Mouse (Mus musculus): ENCODE measurements around the gene Efhc1.
"Not testable (repeated sequence)": the region's sequence is repeated elsewhere in the genome, so short reads cannot be mapped to it uniquely, and the experiment has no call there.

Efhc1 gene

DNA sequence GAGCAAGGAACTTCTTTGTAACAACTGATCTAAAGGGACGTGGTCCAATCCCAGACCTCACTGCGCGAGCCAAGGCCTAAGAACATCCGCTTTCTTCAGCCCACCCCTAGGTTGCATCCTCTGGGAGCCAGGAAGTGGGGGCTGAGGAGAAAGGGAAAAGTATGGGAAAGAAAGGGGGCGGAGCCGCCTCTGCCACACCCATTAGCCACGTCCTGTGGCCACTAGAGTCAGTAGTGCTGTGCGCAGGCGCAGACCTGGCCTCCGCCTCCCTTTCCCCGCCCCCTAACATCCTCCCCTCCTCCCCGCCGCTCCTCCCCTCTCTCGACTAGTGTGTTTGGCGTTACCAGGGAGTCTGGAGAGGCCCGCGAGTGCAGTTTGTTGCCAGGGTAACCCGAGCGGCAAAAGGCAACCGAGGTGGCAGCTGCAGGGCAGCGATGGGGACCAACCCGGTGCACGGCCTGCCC lies at the start of gene Efhc1:
TSS of gene Efhc1 (plus strand) at position 327 of the 464 bp plus-strand sequence.
- peak; percentile 80 to 92 for DNase-seq (ENCODE audit: low spot score in 2 of 2)

DNA sequence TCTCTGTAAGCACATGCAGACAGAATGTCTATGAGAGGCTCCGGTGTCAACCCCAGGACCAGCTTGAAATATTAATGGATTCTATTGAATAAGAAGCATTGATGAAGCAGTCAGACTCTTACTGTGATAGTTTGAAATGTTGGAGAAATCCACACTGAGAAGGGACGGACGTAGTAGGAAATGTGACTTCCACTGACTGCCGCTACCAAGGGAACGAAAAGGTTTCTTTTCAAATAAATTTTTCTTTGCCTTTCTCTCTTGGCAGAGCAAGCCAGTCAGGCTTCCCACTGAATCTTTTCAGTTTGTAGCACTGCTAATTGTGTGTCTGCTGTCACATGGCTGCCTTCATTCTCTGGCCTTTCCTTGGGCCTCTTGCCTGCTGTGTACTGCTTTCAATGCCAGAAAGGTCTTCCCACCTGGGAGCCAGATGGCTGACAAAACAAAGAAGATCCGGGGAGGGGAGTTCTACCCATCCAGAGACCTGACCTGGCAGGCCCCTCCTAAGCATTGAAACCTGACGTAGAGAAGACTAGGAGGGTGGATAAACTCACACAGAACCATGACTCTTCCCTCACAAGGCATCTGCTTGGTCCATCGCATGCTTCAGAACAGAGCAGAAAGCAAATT lies 45.8 kb upstream of the Efhc1 start:
- DNase-seq (ENCODE audit: low spot score in 2 of 2), result peak in 1 of 2 experiments; percentile 38

DNA sequence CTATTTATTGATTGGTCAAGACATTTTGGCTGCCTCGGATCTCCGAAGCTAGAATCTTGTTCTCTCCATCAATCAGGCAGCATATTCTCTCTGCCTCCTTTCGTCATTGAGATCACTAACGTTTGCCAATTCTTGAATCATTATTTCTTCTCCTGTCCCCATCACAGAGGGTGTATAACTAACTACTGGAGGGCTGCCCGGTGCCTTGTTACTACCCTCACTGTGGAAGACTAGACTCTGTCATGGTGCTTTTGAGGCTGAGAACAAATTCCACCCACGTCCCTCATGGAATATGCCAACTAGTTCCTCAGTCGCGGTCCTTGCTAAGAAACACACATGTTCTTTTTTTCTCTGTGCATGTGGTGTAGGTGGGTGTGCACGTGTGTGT lies 45.3 kb upstream of the Efhc1 start:
- peak in 1 of 2 experiments; percentile 34 for DNase-seq (ENCODE audit: low spot score in 2 of 2)

DNA sequence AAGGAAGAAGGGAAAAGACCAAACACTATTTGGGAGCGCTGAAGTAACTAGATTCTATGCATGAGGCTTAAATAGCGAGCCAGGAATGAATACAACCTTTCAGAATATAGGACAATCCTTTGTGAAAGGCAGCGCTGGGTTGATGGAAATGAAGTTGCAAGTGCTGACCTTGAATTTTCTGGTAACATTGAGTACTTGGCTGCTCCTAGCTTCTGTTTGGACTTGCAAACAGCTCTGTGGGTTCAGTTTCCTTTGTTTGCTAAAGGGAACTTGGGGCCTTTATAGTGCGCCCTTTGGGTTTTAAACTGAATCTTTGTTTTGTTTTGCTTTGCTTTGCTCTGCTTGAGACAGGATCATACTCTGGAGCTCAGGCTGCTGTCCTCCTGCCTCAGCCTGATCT lies 42.9 kb upstream of the Efhc1 start:
- DNase-seq (ENCODE audit: low spot score in 2 of 2), result no peak

DNA sequence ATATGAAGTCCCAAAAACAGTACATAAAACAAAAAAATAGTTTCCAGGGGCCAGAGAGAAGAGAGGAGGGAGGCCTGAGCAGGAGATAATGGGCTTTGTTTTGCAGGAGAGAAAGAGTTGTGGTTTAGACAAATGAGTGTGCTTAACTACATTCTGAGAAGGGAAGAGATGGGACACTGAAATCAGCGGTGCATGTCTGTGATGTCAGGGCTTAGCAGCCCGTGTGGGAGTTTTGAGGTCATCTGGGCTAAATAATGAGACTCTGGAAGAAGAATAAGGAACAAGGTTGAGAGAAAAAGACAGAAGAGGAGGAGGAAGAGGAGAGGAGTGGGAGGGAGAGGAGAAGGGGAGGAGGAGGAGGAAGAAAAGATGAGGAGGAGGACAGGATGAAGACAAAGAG lies 39.3 kb upstream of the Efhc1 start:
- no peak for DNase-seq (ENCODE audit: low spot score in 2 of 2)

DNA sequence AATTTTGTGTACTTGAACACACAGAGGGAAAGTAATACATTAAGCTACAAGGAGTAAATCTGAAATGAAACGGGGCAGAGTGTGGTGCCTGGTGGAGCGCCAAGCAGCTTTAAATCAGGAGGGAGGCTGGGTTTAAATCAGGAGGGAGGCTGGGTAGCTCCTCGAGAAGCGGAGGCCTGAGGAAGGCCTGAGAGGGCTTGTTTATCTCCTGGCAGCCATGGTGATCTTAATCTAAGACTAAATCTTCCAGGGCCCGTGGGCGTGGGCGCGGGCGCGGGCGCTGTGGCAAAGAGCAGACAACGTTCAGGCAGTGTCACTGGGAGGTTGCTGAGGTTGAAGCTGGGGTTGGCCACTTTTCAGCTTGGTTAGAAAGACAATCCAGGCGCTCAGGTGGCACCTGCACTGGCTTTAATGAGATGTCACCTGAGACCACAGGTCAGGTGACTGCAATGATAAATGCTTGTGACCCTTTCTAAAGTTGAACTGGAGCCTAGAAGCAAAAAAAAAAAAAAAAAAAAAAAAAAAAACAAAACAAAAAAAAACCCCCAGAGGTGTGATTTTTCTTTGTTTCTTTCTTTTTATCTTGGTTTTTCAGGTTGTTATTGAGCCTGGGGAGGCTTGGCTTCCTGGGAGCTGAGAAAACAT lies 38.8 kb upstream of the Efhc1 start:
- DNase-seq (ENCODE audit: low spot score in 2 of 2), result no peak

DNA sequence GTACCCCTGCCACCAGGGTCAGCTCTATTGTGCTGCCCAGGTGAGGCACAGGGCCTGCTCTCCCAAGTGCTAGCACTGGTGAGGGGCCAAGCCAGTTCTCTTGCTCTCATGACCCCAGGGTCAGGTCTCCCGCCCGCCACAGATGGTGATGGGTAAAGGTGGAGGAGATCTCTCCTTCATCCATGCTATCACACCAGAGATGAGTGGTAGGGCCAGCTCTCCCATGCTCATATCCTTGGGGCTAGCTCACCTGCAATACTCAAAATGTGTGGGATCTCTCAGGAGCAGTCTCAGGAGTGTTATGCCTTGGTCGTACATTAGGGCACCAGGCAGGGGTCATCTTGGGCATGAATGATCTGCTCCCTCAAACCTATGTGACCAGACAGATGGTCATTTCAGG lies 36.7 kb upstream of the Efhc1 start:
- no peak for DNase-seq (ENCODE audit: low spot score in 2 of 2)

DNA sequence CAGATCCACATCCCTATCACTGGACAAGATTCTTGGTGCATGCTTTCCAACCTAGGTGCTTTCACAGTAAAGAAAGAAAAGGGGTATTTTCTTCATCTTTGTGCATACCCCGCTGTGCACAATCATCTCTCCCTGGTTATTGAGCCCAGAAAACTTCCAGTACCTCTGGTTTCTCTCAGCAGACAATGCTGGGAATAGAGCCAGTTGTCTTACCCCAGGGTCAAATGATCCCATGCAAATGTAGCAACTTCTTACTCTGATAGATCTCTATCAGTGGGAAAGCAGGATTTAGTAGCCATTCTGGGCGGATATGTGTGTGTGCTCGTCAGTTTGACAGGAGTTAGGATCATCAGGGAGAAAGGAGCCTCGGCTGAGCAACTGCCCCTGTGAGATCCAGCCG lies 35.8 kb upstream of the Efhc1 start:
- no peak for DNase-seq (ENCODE audit: low spot score in 2 of 2)

DNA sequence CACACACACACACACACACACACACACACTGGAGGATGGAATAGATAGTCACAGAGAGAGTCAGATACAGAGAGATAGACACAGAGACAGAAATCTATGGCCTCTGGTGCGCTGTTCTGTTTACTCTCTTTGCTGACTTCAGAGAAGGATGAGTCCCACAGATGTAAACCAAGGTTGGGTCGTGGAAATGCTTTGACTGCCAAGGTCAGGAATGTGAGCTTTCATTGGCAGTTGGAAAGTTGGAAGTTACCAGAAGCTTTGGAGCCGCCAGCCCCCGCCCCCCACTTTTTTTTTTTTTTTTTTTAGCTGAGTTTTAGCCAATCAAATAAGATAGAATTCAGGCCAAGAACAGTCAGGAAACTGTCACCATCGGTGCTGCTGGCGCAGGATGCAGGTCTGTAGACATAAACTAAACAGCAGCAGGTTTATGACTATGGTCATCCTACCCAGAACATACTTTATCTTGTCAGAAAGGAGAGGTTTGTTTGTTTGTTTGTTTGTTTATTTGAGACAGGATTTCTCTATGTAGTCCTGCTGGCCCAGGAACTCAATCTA lies 33.9 kb upstream of the Efhc1 start:
- DNase-seq (ENCODE audit: low spot score in 2 of 2), result no peak

DNA sequence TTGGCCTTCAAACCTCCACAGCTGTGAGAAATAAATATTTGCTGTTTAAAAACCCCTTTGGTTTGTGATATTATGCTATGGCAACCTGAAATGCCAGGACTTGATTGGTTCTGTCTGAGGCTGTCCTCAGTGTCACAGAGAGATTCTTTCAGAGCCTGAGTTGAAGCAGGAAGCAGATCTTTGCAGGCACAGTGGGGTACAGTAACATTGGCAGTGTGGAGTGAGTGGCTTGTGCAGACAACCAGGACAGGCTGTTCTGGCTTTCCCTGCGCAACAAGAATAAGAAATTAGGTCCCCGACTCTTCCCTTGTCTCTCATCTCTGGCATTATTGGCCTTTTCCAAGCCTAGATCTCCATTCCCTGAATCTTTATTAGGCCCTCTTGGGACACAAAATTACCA lies 31.7 kb upstream of the Efhc1 start:
- no peak for DNase-seq (ENCODE audit: low spot score in 2 of 2)

DNA sequence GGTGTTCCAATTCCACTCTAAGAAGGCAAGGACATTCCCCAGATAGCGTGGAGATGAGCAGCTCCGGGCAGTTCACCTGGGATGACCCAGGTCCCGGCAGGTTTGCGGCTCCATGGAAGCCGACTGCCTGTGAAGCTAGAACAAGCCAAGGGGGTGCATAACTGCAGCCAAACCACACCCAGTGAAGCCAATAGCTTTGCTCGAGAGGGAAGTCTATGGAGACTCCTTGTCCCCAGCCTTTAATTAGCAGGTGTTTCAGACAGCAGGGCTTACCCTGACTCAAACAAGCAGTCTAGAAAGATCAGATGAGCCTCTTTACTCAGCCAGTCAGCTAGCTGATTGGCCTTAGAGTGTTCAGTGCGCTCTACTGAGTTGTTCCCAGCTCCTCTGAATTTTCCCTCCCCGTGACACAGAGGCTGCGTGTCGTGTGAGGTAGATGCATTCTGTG lies 30.3 kb upstream of the Efhc1 start:
- DNase-seq (ENCODE audit: low spot score in 2 of 2), result no peak

DNA sequence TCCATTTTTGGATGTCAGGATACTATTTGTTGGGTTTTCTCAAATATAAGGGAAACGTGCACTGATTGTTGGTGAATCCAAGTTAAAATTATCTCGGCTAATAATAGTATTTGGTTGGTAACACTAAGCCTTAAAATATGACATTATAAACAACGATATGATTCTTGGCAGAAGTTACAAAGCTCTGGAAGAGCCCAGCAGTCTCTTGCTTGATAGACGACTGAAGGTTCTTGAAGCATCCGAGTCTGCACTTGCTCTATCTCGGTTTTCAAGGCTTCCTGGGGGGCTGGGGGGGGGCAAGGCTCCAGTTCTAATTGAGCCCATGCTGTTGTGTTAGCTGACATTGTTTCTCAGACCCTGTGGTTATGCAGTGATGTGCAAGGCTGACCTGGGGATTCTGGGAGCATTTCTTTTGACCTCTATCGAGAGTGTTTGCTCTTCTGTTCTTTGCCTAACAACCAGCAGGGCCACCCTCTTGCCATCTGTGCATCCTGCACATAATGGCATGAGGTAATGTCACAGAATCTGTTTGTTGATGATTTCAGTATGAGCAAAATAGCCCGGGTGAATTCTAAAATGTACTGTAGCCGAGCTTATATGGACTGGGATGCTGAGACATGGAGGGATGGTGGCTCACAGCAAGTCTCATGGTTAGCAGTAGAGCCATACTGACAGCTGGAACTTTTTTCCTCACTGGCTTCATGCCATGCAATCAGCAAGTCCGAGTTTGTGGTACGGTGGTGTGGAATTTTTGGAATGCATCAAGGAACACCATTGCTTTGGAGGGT lies 28.6 kb upstream of the Efhc1 start:
- peak in 1 of 2 experiments; percentile 8 for DNase-seq (ENCODE audit: low spot score in 2 of 2)

DNA sequence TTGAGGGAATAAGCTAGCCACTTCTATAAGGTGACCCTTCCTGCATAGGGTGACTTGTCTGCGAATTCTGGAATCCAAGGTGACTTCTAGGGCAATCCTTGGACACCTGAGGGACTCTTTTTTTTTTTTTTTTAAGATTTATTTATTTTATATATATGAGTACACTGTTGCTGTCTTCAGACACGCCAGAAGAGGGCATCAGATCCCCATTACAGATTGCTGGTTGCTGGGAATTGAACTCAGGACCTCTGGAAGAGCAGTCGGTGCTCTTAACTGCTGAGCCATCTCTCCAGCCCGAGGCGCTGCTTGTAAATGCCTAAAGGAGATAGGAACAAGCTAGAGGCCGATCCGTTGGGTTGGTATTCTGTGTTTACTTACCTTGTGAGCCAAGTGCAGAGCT lies 26.1 kb upstream of the Efhc1 start:
- DNase-seq (ENCODE audit: low spot score in 2 of 2), result not testable (repeated sequence)

DNA sequence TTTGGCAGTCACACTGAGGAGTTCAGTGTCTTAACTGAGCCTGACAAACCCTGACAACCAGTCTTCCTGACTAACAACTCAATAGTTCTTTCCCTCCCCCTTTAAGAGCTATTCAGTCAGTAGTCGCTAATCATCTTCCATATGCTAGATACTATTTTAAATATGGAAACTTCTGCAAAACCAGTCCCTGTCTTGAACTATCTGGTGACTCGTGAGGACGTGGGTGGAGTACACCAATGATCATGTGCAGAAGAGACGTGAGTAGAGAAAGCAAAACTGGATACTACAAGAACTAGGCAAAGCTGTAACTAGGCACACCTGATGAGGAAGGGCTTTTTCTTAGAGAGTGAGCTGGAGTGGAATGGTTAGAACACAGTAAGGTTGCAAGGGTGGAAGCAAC lies 25.5 kb upstream of the Efhc1 start:
- no peak for DNase-seq (ENCODE audit: low spot score in 2 of 2)

DNA sequence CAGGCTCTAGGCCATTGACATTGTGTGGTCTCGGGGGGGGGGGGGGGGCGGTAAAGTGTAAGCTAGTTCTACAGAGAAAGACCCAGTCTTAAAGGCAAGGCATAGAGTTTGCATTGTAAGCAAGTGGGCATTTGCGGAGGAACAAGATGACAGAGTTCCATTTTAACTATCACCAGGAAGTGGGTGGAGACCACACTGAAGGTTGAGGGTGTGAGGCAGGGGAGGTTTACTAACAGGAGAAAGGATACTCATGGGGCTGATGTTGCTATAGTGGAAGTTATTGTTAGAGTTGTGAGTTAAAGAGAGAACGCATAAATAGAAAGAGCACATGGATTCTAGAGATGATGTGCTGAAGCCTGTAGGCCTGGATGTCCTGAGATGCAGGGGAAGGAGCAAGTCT lies 25.1 kb upstream of the Efhc1 start:
- DNase-seq (ENCODE audit: low spot score in 2 of 2), result no peak

DNA sequence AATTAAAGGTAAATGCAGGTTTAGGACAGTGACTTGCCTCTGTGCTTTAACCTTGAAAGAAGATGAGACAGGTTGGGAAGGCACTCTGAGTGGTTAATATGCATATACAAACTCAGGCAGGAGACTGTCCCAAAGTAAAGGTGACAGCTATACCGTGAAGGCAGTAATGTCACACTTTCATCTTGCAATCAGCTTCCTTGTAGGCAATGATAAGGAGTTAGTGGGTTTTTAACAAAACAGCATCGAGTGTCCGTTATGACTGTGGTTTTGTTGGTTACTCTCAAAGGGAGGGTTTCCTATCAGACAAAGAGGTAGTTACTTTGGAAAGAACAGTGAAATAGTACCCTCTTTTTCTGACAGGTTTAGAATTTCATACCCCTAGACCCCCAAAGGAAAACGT lies 22.9 kb upstream of the Efhc1 start:
- no peak for DNase-seq (ENCODE audit: low spot score in 2 of 2)

DNA sequence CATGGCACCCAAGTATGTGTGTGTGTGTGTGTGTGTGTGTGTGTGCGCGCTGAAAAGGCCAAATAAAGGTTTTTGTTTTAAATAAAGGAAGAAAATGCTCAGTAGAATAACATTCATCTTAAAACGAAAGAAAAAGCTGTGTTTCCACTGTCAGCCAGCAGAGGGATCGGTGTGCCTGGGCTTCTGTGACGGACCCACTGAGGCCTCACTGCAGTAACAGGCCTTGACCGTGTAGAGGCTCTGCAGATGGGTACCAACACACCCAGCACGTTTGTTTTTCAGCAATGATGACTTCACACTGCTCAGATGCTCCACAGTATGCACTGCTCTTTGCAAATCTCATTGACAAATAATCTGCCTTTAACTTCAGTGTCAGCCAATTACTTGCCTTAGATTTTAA lies 18.0 kb upstream of the Efhc1 start:
- peak in 1 of 2 experiments; percentile 72 for DNase-seq (ENCODE audit: low spot score in 2 of 2)

DNA sequence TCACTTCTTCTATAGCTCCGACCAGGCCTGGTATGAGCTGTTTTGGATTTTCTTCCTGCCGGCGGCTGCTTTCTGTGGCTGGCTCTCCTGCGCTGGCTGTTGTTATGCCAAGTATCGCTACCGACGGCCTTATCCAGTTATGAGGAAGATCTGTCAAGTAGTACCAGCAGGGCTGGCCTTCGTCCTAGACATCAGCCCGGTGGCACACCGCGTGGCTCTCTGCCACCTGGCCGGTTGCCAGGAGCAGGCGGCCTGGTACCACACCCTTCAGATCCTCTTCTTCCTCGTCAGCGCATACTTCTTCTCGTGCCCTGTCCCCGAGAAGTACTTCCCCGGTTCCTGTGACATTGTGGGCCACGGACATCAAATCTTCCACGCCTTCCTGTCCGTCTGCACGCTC lies 16.3 kb upstream of the Efhc1 start:
- peak in 1 of 2 experiments; percentile 72 for DNase-seq (ENCODE audit: low spot score in 2 of 2)

DNA sequence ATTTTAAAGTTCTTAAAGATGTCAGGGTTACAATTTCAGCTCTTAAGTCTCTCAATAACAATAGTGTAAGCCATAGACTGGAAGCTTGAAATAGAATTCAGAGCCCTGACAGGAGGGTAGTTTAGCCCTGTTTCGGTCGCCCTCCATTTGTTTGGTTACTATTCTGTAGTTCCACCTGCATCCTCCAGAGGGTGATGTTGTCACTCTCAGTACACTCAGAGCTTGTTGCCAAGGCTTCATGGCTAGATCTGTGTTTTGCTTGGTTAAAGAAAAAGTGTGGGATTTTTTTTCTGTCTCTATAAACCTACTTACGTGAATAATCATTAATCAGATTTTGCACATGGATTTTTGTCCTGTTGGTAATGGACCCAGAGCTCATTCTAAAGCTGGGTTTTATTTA lies 12.4 kb upstream of the Efhc1 start:
- DNase-seq (ENCODE audit: low spot score in 2 of 2), result peak in 1 of 2 experiments; percentile 61

DNA sequence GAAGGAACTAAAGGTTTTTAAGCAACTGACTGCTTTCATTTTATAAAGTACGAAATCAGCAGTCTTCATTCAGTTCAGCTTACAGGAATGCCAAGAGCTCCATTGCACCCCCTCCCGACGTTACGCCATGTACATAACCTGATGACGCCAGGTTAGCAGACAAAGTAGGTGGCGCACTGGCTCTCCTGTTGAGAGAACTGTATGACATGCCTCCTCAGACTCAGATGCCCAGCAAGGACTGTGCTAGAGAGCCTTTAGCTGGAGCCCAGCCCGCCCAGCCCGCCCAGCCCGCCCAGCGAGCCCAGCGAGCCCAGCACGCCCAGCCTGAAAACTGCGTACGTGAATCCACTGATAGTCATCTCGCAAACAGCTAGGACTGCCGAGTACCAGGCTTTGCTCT lies 11.3 kb upstream of the Efhc1 start:
- DNase-seq (ENCODE audit: low spot score in 2 of 2), result peak in 1 of 2 experiments; percentile 5

DNA sequence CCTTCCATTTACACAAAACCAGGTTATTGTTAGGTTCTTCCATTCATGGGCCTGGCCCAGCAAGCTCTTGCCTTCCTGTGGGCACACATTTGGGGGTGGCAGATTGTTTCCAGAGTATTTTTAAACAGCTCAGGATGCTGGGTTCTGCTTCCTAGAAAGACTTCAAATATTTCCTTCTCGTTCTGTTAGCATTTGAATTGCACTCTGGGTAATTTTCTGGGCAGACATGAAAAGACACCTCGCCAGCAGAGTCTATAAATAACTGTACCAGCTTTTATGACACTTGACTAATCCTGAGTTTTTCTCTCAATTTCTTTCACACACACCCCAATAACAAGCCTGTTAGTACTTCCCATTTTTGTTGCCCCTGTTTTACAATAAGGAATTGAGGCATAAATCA lies 10.1 kb upstream of the Efhc1 start:
- no peak for DNase-seq (ENCODE audit: low spot score in 2 of 2)

DNA sequence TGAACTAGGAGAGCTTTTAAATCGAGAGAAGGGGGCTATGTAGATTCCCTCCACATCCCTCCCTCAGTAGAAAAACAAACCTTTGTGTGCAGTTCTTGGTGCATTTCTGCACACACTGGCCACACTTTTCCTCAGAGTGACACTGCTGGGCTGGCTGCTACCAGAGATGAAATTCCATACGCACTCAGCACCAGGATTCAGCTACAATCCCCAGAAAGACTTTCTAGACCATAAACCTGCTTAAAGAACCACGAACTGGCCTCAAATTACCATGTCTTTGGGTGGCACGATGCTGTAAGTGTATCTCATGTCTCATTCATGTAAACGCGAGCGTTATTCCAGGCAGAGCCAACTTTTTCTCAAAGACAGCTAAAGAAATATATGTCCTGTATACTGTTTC lies 9.6 kb upstream of the Efhc1 start:
- DNase-seq (ENCODE audit: low spot score in 2 of 2), result no peak

Measured in cerebellum, postnatal 4 days (tissue).